Mouse (Mus musculus) layer of hippocampus, postnatal 14 days (tissue): ENCODE data around the gene Rnf207. TPM values are rescaled to one million over a fixed set of nuclear protein-coding genes. Genes with fewer than 3 reads are reported as not detected.
A peak's percentile ranks its signal among the peaks of the same experiment; 100 is the strongest.

Experiments
- DNase-seq, 2 experiments: peaks; one replicate each; pipeline ENCODE4 v3.0.0; 2021 to 2022; ENCODE audit warnings: low spot score in 2 of 2, mixed read lengths in 1 of 2
- total RNA-seq, 2 experiments: library from RNA; stranded (reverse); gene quantifications; 2 replicates each; pipeline ENCODE4 v1.2.3; 2021

Gene Rnf207
- total RNA-seq, 2 experiments from 2014 or later, result 2.6 to 6.0 TPM

DNA sequence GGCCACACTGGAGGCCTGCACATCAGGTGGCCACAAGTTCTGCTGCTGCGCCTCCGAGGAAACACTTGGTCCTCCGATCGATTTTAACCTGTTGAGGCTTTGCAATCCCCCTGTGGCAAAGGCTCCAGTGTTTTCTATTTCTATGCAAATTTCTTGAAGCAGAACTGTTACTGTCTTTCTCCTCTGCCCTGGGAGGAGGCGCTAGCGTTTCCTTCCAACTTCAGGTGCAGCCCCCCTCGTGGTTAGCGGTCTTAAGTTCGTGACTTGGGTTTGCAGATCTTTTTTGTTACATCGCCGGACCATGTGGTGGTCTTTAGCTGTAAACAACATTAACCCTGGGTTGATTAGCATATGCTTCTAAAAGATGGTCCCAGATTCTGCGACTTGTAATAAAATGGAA lies 14.8 kb upstream of the Rnf207 start:
- DNase-seq, result no peak

DNA sequence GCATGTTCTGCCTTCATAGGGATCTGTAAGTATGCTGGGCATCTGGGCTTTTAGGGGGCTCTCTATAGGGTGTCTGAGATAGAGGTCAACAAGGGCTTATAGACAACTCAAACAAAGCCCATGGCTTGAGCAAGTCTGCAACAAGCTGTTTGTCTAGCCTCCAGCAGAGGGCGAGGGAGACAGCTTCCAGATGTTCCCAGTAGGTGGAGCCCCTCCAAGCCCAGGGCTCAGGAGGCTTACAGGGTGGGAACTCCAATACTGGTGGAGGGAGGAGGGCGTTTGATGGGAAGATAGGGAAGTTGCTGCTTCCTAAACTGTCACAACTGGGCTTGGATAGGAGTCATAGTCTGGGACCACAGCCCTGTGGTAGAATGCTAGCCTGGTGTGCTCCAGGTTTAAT lies 14.2 kb upstream of the Rnf207 start:
- peak in 1 of 2 experiments; percentile 74 for DNase-seq

DNA sequence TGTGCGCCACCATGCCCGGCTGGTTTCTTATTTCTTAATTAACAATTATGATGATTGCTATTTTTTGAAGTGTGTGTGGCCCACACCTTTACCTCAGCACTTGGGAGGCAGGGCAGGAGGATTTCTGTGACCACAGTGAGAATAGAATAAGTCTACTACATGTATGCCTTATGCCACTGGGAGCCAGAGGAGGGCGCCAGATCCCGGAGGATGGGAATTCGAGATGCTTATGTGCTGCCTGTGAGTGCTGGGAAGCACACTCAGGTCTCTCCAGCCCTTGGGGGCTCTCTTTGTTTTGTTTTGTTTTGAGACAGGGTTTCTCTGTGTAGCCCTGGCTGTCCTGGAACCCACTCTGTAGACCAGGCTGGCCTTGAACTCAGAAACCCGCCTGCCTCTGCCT lies 9.9 kb upstream of the Rnf207 start:
- DNase-seq, result no peak

DNA sequence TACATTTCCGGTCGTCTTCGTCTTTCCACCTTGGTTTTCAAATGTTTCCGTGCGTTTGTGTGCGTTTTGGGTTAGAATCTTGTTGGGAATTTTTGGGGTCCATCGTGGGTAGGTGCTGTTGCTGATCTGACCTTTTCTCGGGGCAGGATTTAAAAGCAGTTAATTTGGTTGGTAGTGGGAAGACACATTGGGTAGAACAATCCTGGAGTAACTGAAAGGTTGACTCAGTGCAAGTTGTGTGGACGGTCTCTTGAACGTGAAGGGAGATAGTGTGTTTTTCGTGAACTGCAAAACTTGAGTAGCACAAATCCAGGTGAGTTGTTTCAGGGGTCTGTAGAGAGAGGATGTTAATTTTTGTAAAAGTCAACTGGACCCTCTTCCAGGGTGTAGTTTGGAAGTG lies 7.8 kb upstream of the Rnf207 start:
- no peak for DNase-seq

DNA sequence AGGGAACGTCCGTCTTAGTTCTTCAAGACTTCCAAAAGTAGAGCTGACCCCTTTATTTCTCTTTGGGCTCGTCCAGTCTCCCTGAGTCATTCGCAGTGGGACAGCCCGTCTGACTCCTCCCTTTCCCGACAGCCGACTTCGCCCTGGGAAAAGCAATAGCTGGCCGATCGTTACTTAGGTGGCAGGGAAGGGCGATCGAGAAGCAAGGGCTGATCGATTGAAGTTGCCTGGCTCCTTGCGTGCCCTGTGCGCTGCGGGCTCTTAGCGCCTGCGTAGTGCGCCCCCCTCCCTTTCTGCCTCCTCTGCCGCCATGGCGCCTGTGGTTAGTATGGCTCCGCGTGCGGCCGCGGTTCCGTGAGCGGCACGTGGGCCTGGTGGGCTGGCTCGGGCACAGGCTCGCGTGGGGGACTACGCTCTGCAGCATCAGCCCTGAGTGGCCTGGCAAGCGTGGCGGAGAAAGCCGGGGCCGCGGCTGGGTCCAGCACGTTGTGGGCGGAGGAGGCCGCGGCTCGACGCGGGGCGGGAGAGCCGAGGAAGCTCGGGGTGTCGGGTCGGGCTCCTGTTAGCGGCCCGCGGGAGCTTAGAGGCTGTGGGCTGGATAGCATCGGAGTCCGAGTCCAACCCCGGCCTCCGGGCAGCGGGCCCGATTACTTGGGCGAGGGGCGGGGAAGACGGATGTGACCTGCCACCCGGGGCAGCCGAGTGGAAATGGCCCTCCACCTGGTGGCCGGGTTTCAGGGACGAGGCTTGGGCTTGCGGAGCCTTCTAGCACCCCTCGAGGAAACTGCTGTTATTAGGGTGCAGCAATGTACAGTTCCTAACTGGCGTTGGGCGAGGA lies 7.0 kb upstream of the Rnf207 start, which contains the start of gene Rpl22:
Gene Rpl22 (plus strand): TSS at position 169 of the 838 bp plus-strand sequence.
- DNase-seq, result peak; percentile 89 to 97

DNA sequence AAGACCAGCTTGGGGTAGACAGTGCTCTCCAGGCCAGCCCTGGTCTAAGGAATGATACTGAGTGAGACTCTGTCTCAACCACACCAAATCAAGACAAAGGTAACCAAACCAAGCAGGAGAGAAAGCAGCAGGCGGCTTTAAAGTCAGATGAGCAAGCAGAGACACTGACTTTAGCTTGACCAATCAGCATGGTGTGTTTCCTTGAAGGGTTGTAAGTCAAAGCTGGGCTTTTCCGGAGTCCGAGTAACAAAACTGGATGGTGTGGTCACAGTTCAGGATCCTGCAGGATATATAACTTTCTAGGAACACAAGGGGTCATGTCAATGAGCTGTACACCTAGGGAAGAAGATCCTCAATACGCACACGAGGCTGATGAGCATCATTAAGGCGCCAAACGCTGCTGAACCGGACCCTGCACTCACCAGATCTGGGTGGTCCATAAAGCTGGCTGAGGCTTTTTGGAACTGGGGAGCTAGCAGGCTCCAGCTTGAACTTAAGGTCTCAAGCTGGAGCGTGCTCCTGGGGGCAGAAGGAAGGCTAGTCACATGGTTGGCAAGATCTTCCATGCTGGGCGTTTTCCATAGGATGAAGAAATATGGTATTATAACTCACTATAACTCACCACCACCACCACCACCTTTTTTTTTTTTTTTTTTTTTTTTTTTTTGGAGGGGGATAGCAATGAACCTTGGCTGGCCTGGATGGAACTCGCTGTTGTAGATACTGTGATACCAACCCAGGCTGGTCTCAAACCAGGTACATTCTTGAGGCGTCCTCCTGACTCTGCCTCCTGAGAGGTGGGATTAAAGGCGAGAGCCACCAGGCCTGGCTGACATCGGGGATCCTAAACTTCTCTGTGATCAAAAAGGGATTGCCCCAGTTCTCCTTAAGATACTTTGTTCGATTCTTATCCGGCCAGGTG lies 6.1 kb upstream of the Rnf207 start:
- no peak for DNase-seq

DNA sequence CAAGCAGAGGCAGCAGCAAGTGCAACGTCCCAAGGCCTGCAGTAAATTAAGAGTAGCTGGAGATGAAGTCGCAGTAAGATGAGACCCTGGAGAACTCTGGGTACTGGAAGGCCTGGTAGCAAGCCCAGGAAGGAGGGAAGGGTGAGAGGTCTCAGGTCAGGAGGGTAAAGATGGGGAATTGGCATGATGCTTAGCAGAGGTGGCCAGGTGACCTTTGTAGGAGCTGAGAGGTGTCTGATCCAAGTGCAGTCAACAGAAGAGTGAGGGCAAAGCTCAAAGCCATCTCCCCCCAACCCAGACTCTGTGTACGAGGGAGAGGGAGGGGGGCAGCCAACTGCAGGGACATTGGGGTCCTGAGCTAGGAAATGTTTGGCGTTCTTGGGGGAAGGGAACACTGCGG lies 2.7 kb upstream of the Rnf207 start:
- DNase-seq, result no peak

DNA sequence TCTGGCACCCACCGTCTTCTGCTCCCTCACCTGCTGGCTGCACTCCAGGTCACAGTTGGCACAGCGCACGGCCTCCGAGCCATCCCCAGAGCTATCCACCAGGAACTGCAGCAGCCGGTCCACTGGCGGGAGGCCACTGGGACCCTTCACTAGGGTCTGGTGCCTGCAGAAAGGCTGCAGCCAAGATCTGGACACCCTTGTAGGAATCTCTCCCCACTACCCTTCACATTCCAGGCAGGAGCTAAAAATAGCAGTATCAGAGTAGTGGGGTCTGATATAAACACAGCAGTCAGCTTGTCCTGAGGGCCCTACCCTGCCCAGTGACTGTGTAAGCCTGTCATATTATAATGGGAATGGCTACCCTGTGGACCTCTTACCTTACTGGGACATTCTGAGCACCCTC lies 1.2 kb downstream of the Rnf207 start:
- DNase-seq, result no peak

DNA sequence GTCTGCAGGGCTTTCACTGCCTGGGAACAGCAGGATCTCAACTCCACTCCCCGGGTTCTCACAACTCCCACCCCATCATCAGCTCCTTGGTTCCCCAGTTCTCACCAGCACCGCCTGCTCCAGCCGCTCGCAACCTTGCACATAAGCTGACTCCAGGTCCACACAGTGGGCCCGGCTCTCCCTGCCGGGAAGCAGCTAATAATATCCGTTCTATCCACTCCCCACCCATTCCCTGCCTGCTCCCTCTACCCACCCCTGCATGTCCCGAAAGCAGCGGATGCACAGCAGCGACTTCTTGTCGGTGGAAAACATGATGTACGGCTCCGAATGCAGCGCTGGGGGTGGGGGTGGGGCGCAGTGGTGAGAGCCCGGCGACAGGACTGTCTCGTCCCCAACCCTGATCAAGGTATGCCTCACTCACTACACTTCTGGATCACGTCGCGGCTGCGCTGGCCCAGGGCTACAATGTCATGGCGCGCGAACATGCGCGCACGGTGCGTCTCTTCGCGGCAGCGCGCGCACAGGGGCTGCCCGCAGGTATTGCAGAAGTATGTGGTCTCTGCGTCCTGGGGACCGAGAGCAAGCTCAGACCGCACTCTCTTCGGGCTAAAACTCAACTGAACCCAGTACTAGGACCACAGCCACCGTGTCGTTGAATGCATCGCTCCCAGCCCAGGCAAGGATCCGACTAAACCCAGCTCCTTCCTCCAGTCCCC lies 3.1 kb downstream of the Rnf207 start:
- DNase-seq, result no peak

DNA sequence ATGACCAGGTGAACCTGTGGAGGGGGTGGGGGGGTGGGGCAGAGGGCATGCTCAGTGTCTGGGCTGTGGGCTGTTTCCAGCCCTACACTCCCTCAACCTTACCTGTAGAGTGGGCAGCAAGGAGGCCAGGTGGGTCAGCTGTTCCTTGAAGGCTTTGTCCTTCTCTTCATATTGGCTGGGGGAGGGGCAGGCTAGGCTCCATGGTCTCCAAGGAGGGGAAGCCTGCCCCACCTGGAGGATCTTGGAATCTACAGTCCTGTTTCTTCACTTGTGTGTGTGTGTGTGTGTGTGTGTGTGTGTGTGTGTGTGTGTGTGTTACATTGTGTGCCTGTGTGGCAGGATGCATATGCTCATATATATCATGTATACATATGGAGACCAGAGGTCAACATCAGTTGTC lies 4.9 kb downstream of the Rnf207 start:
- DNase-seq, result no peak

DNA sequence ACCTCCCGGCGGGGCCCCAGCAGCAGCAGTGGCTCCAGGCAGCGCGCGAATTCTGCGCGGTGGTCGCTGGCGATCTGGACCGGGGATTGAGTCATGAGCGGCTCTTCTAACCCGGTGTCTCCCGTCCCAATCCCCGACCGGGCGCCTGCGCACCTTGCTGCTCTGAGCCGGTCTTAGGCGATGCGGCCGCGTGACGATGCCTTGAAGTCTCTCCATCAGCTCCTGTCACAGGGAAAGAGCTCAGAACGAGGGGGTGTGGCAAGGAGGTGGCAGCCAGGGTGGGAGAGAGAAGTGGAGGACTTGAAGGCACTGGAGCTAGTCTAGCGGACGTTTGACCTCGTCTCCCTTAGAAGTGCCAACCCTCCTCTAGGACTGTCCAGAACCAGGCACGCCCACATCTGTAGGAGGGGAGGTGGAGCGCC lies 5.6 kb downstream of the Rnf207 start:
- DNase-seq, result no peak

DNA sequence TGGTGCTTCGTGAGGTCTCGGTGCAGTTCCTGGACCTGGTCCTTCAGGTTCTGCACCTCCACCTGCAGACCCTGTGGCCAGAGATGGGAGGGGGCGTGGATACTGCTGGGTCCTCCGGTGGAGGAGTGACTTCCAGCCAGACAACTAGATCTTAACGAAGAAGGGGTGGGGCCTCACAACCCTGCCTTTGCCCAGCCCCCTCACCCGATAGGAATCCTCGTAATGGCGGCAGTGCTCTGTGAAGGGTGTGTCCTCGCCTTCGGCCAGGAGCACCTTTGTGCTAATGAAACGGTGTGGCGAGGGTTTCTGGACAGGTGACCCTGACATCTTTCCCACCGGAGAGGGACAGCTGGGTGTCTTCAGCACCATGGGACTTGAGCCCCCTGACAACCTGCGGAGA lies 6.6 kb downstream of the Rnf207 start:
- no peak for DNase-seq

DNA sequence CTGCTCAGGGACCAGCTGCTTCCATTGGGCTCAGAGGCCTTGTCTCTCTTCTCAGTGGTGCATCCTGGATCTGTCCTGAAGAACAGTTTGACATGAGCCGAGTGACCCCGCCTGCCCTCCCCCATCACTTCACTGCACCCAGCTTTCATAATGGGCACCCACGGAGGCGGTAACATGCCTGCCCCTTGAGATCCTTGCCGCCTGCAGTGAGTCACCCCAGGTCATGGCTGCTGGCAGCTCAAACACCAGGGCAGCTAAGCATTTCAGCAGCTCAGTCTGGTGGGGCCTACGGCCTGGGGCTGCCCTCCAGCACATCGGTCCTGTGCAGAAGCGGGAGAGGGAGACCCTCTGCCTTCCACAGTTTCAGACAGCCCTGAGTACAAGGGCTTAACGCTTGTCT lies 11.3 kb downstream of the Rnf207 start:
- DNase-seq, result no peak

DNA sequence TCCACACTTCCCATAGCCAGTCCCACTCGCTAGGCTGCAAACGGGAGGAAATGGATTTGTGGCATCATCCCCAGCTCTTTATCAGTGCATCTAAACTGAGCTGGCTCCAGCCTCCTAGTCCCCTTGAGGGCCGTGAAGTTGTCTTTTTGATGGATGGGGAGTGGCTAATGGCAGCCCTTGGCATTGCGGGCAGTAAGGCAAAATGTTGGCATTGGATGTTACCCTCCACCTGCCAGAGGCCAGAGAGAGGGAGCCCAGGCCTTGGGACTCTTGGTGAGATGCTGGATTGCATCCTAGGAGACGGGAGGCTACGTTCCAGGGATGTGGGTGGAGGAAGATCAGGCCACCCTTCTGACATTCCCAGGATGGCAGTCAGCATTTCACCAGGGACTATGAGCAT lies 12.8 kb downstream of the Rnf207 start:
- no peak for DNase-seq

DNA sequence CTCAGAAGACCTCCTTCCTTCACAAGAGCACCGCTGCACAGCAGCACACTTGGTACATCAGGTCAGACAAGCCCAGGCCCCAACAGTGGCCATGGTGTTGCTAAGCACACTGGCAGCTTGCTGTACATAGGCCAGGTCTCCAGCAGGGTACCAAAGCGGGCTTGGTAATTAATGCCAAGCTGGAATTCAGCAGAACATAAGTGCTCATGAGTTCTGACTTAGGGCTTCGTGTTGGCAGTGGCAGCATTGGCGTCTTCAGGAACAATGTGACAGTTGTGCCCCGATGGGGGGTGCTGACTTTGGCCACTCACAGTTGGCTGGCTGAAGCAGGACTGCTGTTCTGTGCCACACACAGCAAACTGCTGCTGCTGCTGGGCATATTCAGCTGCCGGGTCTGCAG lies 14.1 kb downstream of the Rnf207 start:
- no peak for DNase-seq

DNA sequence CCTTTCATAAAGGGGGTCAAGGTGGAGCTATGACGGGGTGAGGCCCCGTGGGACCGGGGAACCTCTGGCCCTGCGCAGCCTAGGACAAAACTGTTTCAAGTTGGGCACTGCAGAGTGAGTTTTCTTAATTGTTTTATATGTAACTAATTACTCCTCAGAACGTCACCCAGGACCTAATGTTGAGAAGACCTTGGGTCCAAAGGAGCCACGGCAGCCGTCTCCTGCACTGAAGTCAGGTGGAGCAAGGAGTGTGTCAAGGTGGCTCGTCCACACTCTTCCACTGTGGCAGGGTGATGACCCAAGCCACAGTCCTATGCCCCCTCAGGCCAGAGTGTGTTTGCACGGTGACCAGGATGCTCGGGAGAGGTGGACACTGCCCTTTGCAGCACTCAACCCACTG lies 15.6 kb downstream of the Rnf207 start:
- DNase-seq, result no peak

DNA sequence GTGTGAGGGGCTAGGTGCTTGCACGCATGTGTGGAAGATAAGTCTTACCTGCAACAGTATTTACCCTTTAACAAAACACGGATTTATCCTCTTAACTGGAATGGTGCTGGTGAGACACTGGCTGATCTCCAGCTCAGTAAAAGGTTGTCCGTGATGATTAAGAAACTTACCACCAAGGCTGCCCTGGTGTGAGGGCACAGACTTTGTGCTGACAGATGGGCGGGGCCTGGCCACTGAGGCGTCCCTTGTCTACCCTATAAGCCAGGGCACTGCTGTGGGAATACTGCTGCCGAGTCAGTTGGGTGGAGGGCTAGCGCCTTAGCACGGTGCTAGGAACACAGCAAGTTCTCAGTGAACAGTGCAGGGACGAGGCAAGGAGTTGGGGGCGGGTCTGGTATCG lies 16.8 kb downstream of the Rnf207 start:
- DNase-seq, result no peak

DNA sequence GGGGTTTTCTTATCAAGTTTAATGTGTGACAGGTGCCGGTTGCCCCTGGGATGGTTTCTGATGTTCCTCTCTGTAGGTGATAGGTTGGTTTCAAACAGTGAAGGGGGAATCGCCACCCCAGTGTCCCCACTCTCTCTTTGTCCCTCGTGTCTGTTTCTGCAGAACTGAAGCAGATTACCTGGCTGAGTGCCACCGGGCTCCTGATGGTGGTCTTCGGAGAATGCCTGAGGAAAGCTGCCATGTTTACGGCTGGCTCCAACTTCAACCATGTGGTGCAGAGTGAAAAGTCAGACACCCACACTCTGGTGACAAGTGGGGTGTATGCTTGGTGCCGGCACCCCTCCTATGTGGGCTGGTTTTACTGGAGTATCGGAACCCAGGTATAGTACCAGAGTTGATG lies 18.4 kb downstream of the Rnf207 start:
- DNase-seq, result no peak

DNA sequence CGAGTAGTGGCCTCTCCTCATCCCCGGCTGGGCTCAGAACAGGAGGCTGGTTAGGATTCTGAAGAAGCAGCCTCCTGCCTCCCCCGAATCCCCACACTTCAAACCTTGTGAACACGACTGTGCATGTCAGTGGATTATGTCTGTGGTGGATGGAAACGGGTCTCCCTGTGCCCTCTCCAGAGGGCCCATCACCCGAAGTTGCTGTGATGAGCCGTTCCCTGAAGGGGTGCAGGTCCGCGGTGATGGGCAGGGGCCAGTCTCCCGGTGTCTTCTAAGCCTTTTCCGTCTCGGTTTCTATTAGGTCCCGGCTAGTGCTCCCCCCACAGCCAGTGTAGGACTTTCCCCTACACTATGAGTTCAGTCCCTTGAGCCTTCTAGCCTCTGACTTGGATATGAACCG lies 20.0 kb downstream of the Rnf207 start:
- no peak for DNase-seq

DNA sequence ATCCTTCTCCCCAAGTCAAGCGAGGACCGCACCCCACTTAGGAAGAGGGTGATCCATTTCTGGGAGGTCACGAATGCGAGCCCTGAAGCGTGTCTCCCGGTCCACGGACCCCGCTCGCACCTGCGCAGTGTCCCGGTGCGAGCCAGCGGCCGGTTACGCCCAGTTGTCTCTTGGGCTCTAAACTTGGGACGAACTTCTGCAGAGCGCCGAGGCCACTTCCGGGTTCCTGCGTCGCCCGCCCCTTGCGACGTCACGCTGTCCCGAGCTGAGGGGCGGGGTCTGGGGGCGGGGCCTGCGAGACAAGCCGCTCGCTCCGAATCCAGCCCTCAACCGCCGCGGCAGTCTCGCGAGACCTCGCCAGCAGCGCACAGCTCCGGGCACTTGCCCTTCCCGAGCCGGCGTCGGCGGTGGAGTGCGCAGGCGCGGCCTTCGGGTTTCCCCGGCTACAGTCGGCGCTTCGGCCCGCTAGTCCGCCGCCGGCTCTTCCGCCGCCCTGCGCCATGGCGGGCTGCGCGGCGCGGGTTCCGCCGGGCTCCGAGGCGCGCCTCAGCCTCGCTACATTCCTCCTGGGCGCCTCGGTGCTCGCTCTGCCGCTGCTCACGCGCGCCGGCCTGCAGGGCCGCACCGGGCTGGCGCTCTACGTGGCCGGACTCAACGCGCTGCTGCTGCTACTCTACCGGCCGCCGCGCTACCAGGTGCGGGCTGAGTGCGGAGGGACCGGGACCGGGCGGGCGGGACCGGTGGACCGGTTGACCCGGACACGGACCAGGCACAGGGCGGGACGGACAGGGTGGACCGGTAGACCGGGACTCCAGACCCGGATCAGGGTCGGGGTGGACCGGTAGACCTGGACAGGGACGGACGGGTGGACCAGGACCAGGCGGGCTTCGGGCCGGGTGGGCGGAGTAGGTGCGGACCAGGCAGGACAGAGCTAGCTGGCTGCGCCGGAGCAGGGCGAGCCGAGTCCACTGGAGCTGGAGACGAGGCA lies 21.6 kb downstream of the Rnf207 start, which contains the start of gene Icmt:
Gene Icmt (plus strand): TSS at position 354 of the 988 bp plus-strand sequence.
- peak; percentile 98 to 99 for DNase-seq
